Mouse (Mus musculus) gastrocnemius, adult 18-20 months (tissue): ENCODE results near the gene Pi16. TPM values are rescaled to one million over a fixed set of nuclear protein-coding genes. Genes with fewer than 3 reads are reported as not detected.
"Not testable (repeated sequence)": the region's sequence is repeated elsewhere in the genome, so short reads cannot be mapped to it uniquely, and the experiment has no call there.

ENCODE experiments used
- DNase-seq: peaks from one replicate; pipeline ENCODE4 v3.0.0; 2021; ENCODE audit warnings: low spot score
- total RNA-seq, 2 experiments: library from RNA; stranded (reverse); gene quantifications; 2 replicates each; pipeline ENCODE4 v1.2.3; 2021

Pi16 gene
- total RNA-seq, 2 experiments from 2014 or later, result 16.2 to 23.7 TPM

DNA sequence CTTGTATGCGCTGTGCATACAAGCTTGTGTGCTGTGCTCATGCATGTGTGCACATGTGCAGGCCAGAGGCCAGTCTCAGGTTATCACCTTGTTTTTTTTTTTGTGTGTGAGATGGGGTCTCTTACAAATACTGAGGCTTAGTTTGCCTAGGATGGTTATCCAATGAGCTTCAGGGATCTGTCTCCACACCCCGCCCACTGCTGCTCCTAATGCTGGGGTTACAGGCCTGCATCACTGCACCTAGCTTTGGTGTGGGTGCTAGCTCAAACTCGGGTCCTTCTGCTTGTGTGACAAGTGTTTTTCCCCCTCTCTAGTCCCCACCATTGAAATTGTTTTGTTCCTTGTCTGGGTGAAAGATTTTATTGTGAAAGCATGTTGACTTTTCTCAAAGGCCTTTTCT lies 12.7 kb downstream of the Pi16 start:
- DNase-seq, result no peak

DNA sequence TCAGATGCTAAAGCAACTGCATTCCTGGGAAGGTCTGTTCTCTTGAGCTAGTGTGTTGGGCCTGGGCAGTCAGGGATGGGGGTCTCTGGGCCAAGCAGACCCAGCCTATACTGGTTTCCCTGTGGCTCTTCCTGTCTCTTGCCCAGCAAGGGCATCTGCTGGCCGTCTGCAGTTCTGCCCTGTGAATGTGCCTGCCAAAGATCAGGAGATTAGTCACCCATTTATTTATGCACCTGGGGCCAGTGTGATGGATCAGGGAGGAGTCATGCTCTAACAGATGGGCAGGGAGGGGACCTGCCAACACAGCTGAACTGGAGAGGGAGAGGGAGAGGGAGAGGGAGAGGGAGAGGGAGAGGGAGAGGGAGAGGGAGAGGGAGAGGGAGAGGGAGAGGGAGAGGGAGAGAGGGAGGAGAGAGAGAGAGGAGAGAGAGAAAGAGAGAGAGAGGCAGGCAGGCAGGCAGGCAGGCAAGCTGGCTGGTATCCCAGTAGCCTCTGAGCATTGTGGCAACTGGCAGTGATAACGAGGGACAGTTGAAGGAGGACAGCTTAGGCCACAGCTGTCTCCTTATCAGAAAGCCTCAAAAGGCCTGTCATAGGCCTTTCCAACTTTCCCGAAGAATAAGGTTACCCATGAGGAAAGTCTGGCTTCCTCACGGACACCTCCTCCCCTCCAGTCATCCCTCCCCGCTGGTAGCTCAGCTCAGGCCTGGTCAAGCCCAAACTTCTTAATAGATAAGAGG lies 13.4 kb downstream of the Pi16 start:
- DNase-seq, result peak; percentile 65

DNA sequence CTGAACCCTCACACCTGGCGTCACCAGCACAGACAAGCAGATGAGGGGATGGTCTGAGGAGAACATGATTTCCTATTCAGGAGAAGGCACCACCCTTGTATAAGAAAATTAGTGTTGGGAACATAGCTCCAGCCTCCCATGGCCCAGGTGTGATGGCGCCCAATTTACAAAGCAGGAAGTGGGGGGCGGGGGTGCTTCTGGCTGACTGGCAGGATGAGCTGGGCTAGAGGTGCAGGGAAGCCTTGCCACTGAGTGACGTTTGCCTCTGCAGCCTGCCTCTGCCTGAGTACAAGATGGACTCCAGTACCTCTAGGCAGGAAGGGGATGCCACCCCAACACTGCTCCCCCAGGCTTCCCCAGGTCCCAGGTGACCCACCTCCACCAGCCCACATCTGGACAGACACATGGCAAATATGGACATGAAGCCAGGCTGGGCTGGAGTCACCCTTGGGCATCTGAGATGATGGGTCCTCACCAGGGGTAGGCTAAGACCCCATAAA lies 14.8 kb downstream of the Pi16 start:
- DNase-seq, result no peak

DNA sequence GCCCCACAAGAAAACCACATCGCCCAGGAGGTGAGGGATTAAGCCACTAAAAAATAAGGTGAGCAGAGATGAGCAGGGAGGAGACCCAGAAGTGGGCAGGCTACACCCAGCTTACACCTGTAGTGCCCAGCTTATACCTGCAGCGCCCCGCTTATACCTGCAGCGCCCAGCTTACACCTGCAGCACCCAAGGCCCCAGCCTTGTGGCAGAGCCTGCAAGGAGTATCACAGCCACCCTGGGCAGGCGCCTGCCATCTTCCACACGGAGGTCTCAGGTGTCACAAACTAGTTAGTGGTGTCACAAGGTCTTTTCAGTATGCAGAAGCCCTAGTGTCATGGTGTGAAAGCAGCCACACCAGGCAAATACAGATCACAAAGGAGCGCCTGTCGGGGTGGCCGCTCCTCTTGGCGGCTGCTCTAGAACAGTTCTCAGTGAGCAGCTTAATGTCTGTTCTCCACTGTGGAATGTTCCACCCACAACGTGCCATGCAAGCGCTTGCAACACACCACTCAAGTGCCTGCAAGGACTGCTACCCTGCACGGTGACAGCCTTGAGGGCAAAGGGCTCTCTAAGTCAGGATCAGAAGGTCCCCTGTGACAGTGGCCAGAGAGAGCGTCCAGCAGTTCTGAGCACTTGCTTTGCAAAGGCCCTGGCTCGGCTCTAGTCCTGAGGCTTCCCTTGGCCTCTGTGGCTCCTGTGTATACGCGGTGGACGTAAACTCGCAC lies 18.9 kb downstream of the Pi16 start:
- no peak for DNase-seq

DNA sequence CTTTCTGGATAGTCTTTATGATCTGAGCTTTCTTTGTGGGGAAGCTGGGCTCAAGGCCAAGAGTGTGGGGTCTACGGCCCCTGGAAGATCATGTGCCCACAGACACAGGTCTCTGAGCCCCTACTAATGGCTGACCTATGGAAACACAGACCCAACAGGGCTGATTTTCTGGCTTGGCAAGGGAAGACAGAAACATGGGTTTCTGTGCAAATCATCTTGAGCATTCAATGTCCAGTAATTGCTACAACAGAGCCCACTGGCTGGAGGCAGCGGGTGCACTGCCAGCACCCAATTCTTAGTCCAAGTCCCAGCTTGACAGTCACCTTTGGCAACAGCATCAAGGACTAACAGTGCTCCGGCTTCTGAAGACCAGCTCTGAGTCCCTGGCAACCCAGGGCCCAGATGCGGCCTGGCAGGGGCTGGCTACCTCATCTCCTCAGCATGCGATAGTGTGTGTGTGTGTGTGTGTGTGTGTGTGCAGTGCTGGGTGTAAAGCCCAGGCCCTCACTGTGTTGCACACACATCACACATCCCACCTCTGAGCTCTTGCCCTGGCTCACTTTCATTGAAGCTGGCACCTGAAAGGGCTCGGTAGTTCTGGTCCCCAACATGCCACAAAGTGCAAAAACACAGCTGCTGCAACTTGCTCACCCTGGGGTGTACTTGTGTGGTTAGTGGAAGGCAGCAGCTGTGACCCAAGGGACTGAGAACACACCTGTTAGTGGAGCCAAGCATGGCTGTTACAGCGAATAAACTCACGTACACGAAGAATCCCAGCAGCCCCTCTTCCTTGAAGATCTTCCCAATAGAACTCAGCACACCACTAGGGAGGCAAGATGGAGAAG lies 20.7 kb downstream of the Pi16 start:
- DNase-seq, result no peak

DNA sequence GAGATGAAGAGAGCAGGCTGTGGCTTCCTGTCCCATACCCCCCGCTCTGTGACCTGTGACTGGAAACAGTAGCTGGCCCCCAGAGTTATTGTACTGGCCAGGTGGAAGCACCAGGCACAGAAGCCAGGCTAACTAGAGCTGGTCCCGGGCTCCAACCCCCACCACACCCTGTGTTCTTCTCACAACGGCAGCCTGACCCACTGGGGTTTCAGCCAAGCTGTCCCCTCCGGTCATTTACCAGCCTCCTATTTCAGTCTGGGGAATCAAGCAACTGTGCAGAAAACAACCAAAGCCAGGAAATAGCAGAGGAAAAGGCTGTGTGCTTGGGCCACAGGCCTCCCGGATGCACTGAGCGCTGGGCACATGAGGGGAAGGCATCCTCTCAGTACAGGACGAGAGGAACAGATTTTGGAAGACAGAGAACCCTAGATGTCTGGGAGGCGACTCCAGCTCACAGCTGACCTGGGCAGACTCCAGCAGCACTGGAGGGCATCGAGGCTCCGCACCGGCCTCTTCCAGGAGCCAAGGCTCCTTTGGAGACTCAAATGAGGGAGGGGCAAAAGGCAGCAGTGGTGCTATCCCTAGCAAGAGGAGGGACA lies 21.8 kb downstream of the Pi16 start:
- DNase-seq, result no peak

DNA sequence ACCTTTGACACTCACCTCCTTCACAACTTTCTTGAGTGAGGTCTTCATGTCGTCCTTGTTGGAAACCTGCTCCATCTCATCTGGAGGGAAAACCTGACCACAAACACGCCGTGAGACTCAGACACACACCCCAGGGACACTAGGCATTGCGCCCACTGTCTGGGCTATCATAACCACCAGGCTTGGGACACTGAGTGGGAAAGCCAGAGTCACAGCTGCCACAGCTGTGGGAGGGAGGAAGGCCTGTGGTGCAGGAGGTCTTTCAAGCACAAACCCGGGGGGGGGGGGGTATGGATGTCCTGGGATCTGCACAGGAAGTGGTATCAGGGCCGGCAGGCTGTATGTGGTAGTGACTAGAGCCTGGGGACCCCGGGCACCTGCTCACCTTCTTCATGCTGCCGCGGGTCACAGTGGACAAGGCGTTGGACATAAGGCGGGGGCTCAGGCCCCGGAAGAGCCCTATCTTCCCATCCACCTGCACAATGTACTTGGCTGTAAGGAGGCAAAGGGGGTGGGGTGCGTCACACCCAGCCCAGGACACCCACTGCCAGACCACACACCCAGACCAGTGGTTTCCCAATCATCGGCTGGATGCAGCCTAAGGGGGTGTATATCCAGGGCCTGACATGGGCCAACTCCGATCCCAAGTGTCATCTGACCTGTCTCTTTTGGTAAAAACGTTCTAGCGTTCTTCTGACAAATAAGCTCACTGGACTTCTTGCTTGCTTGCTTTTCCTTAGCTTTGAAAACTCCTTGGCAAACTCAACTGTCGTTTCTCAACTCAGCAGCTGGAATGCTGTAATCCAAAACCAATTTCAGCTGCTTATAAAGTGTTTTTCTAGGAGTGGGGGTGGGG lies 23.2 kb downstream of the Pi16 start:
- peak; percentile 55 for DNase-seq

DNA sequence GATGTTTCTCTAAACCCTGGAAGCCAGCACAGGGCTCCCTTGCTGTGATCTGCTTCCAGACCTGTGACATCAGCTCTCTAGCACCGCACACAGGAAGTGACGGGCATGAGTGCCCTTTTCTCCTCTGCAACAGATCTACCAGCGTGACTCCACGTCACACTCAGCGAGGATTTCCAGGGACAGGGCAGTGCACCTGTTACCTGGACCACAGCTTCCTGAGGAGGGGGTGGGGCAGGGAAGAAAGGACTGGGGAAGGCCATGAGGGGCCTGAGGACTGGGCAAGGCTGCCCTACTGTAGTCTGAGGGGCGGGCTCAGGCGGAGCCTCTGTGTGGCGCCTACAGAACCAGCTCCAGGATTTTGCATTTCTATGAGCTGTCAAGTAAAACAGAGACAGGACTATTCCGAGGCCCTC lies 24.1 kb downstream of the Pi16 start:
- DNase-seq, result peak; percentile 73

DNA sequence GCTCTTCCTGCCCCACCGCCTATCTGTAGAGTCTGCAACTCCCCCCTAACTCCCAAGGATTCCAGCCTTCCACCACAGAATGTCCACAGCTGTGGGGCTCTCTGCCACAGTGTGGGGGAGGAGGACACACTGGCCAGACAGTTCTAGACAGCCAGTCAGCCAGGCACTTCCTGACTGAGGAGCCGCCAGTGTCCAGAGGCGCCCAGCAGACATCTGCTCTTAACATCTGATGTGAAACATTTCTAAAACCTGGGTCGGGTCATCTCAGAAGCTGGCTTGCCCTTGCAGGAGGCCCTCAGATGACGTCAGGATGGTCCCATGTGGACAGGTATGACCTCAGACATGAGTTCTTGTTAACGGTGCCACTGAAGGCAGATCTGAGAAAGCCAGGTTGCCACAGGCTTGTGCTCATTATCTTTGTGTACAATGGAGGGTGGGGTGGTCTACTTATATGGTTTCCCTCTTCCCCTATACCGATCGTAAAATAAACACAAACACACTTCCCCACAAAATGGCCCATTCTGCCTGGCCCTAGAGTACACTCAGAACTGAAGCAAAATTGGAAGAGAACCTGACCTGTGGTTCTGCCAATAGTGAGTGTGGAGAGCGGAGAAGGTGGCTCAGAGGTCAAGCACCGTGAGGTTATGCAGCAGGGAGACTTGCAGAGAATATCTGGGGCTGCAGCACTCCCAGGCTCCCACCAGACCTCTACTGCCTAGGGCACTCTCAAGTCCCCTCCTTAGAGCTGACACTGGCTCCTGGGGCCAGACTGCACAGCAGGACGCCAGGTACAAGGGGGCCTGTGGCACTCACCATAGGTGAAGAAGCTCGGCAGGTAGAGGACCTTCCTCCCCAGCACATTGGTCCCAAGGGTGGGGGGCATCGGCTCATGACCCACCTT lies 24.8 kb downstream of the Pi16 start:
- DNase-seq, result peak; percentile 71

DNA sequence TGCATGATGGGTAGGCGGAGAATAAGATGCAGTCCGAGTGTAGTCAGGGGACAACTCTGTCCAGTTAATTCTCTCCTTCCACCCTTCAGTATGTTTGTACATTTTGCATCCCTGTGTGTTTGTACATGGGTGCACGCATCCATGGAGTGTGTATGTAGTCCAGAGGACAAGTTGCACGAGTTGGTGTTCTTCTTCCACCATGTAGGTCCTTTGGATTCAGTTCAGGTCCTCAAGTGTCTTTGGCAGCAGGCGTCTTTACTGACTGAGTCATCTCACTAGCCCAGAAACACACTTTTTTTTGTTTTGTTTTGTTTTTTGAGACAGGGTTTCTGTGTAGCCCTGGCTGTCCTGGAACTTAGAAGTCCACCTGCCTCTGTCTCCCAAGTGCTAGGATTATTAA lies 25.8 kb downstream of the Pi16 start:
- no peak for DNase-seq

DNA sequence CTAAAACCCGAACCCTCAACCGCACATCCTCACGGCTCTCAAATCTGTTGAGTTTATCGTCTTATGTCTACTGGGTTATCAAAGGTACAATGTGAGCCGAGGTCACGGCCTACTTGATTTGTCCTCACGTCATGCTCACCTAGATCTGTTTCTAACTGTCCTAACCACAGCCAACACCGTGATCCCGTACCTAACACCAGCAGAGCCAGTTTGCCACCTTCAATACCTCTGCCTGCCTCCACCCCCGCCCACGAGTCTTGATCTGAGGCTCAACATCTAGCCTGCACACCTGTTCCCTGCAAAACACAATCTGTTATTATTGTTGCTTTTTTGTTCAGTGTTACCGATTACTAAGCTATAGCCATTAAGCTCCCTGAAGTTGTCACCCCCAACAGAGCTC lies 27.8 kb downstream of the Pi16 start:
- no peak for DNase-seq

DNA sequence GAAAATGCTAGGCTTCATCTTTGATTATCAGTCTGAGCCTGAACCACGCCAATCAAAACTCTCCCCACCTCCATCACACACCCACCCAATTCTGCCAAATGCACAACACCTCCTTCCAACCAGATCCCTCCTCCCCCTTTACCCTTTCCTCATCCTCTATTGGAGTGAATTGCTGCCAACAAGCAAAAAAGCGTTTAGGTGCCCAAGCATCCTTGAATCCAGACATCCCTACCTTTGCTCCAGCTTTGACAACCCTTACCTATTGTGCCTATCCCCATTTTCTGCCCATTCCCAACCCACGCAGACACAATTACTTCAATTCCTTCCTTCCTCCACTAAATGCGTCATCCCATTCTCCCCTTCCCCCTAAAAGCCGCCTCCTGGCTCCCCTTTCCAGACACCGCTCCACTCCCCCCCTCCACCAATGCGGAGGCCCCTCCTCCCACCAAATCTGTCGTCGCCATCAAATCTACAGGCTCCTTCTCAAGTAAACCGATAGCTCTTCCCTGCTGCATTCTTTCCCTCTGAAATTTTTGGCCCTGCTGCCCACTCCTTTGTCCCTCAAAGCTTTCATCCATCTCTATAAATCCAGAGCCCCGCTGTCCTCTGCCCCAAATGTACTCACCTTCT lies 29.1 kb downstream of the Pi16 start:
- DNase-seq, result no peak

DNA sequence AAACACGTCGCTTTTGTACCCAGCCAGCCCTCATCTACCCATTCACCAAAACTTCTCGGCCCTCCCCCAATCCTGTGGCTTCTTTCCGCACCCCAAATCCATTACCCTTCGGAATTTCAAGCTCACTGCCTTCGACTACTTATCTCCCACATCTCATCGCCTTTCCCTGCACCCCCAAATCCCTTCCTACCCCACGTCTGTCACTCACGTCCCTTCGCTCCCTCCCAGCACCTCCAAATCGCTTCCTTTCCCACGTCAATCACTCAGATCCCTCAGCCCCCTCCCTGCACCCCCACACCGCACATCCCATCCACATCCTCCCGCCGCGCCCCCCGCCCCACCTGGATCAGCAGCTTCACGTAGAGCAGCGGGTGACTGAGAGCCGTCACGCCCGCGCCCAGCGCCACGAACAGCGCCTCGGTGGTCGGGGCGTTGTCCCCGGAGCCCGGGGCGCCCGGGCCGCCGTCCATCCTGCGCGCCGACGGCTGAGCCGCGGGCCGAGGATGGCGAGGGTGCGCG lies 29.7 kb downstream of the Pi16 start:
- no peak for DNase-seq

DNA sequence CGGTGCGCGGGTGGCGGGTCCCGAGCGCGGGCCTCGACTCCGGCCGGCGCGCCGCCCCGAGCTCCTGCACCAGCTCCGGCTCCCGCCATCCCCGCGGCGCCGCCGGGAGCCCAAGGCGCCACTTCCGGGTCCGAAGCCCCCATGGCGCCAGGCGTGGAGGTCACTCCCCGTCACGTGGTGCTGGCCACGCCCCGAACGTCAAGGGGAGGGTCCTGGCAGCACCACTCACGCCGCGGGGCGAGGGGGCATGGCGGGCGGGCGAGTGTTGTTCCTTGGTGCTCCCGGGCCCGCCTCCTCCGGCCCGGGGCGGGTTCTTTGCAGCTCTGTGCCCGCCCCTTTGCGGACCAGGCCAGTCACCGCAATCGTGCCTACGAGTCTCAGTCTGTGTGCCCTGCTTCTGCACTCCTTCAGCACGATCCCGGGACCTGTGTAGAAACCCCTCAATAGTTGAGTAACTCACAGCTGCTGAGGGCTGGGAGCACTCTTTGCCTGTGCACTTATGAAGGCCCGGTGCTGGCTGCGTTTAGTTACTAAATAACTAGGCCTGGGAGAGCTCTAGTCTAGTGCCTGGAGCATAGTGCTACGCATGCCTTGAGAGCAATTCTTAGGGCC lies 30.3 kb downstream of the Pi16 start, which contains the start of gene Mtch1:
TSS of gene Mtch1 (minus strand) at position 290 of the 612 bp plus-strand sequence.
- DNase-seq, result peak; percentile 99

DNA sequence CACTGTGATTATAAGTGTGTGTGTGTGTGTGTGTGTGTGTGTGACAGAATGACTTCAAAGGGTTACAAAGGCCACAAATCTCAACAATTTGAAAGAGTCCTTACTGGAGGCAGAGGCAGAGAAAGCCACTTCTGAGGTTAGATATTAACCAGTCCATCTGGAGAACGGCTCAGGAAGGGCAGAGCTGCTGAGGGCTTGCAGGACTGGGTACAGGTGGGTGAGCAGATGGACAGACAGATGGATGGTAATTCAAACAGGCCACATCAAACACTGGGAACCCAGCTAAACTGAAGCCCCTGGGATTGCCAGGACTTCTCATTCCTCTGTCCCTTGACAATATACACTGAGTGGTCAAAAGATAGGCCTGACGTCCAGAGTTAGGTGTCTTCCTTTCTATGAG lies 31.5 kb downstream of the Pi16 start:
- no peak for DNase-seq

DNA sequence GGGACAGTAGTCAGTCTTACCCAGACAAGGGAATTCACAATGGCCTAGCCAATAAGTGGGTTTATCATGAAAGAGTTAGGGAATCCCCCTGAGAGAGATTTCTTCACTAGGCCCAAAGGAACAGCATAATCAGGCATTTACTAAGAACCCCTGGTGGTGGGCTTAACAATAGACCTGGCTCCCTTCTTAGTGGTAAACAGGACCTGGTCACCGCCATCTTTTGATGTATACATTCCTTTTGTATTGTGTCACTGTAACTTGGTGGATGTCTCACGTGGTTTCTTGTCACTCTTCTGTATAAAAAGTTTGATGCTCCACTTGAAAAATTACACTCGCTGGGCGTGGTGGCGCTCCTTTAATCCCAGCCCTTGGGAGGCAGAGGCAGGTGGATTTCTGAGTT lies 33.6 kb downstream of the Pi16 start:
- DNase-seq, result not testable (repeated sequence)

DNA sequence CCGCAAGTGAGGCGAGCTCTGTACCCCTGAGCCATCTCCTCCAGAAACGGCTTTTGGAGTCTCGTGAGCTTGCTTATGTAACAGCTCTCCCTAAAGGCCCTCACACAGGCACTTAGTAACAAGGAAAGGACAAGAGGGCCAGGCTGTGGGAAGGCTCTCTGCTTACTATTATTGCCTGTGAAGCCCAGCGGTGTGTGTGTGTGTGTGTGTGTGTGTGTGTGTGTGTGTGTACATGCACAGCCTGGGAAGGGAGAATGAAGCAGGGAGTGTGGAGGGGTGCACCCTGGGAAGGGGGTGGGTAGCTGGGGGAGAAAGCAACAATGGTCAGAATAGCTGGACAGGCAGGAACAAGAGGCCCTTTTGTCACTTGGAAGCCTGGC lies 38.0 kb downstream of the Pi16 start:
- no peak for DNase-seq

DNA sequence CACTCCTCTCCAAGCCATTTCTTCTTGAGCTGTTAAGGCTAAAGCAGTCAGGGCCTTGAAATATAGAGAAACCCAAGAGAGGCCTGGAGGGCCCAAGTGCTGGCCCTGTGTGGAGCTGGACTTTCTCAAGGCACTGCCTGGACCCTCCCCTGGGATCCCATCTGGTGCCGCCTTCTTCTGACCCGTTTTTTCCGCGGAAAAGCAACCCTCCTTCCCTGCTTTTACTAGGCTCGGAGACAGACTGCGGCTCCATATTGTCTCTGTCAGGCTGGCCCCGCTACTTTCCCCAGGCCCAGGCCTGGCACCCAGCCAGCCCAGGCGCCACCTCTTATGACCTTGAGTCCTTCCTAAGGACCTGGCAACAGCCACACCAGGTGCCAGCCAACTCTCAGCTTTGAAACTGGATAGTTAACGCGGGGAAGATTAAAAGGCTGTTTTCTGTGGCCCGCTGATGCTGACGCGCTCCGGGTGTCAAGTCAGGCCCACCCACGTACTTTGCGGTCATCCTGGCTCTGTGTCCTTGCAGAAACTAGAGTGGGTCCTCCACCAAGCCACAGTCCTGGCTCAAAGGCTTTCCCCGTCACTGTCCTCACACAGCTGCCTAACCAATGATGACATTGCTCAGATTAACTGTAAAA lies 38.5 kb downstream of the Pi16 start:
- peak; percentile 76 for DNase-seq
